Mouse (Mus musculus) left cerebral cortex, adult 2 months (tissue): ENCODE measurements at regions not wholly inside any gene's neighbourhood (a gene's known extent, or its start where the extent isn't known, plus 50 kb on each side); places are given as distances from the start of the nearest gene placed in this dataset.

Source experiments
- DNase-seq, 2 experiments: peaks; one replicate each; pipeline ENCODE4 v3.0.0; 2021 to 2022; ENCODE audit warnings: low spot score in 2 of 2, mixed read lengths in 1 of 2; ENCODE audit errors: extremely low spot score in 1 of 2
- H3K27ac ChIP-seq: fragments of 200-600 bp; 2 replicates; pipeline ENCODE4 v1.8.1; 2022
- H3K4me3 ChIP-seq: fragments of 200-600 bp; 2 replicates; pipeline ENCODE4 v1.8.1; 2022
- CTCF ChIP-seq: fragments of 200-600 bp; IDR thresholded peaks from 2 replicates; pipeline ENCODE4 v1.8.1; 2022; ENCODE audit warnings: antibody characterized with exemption, mild to moderate bottlenecking, moderate library complexity
- intact Hi-C: fragments of 180-260 bp; cut with DNase I; formaldehyde crosslinking; loops from one replicate; pipeline ENCODE4 v1.15.1; 2025

DNA sequence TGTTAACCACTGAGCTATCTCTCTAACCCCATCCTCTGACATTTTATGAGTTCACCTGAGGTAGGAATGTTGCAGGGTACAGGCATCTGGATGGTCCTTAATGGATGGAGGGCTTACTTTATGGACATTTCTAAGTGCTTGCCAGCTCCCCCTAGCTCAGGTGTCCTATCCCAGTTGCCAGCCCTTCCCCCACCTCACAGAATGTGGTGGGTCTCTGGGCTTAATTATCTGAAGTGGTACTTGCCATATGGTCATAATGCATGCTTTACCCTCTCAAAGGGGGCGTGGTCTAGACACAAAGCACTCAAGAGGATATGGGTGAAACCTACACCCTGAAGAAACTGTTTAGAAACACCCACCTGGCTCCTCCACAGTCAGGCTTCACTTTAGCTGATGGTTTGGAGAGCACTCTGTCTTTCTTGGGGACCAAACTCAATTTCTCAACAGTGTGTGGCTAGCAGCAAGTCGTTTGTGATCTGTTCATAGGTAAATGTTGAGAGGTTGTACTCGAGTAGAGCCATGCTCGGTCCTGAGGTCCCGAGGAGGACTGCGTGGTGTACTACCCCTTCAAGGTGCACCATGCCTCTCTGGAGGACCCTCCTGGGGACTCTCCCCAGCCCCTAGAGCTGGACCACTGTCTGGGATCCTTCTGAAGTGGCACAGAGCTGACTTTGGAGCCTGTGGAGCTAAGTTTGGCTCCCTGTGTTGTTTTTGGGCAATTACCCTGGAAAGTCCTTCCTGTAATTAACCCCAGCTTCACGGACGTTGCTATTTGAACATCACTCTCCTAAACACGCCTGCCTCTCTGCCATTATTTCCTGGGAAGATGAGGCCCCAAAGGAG is 338.8 kb upstream of the Sall1 start:
- intact Hi-C loops, result no loop called here
- DNase-seq, result no peak
- Histone ChIP-seq H3K4me3 (no peak overlapping the region), H3K27ac (no peak overlapping the region)
- TF ChIP-seq CTCF, result no peak

DNA sequence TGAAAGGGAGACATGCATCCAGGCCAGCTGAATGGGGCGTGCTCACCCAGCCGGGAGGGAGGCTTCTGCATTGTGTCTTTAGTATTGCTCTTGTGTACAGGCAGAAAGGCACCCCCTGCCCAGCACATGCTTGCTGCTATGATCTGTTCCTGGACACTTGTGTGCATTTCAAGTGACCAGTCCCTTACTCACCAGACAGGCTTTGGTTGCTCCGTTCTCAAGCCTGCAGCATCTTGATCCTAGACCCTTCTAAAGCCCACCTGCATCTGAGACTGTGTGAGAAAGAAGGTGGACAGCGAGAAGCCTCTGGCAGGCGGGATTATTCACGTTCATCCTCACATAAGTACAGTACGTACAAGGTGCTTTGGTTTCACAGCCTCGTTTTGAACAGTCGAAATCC is 336.5 kb upstream of the Sall1 start:
- intact Hi-C loops, result no loop called here
- no peak for DNase-seq
- Histone ChIP-seq H3K4me3 (no peak overlapping the region), H3K27ac (no peak overlapping the region)
- no peak for TF ChIP-seq CTCF

GRCm38 (mm10) chr8:89372761-89373160 is 328.8 kb upstream of the Sall1 start:
- intact Hi-C loops, result no loop called here
- DNase-seq, result no peak
- no peak overlapping the region for H3K4me3 ChIP-seq
- no peak for TF ChIP-seq CTCF
- H3K27ac ChIP-seq, result no peak overlapping the region

DNA sequence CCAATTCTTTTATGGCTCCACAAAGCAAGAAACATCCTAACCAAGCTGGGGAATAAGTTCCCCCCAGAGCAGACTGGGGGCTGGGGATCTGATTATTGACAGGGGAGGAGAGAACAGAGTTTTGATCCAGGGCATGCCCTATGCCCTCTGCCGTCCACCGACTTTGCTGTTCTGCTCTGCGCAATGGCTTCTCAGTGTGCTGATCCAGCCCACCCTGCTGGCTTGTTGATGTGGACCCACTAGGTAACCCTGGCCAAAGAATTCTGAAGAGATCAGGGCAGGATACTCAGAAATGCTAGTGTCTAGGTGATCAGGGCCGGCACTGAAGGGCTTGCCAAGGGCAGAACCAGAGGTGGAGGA is 327.8 kb upstream of the Sall1 start:
- no peak overlapping the region for H3K27ac ChIP-seq
- H3K4me3 ChIP-seq, result no peak overlapping the region
- intact Hi-C loops, result no loop called here
- TF ChIP-seq CTCF, result no peak
- no peak for DNase-seq

GRCm38 (mm10) chr8:89370816-89371772 is 327.1 kb upstream of the Sall1 start:
- H3K27ac ChIP-seq, result no peak overlapping the region
- no peak for DNase-seq
- TF ChIP-seq CTCF, result no peak
- intact Hi-C loops, result no loop called here
- no peak overlapping the region for H3K4me3 ChIP-seq

- intact Hi-C loops, result no loop called here
- H3K4me3 ChIP-seq, result no peak overlapping the region
- H3K27ac ChIP-seq, result no peak overlapping the region
- DNase-seq, result no peak
- TF ChIP-seq CTCF, result no peak
These were observed 321.5 kb upstream of the Sall1 start for GRCm38 (mm10) chr8:89365430-89365829.

DNA sequence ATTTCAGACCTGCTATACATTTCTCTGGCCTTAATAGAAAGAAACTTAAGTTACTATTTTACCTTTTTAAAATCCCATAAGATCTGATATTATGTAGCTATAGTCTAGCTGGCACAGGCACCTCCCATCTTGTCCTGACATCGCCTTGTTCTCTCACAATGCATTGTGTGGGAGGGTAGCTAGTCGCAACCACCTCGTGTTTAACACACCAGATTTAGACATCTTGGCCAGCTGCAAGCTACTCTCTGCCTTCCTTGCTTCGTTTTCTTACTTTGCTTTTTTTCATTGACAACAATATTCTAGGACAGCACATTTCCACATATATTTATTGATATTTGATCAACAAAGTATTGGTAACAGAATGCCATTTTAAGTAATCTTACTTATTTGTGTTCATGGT is 314.4 kb upstream of the Sall1 start:
- TF ChIP-seq CTCF, result no peak
- intact Hi-C loops, result no loop called here
- DNase-seq, result no peak
- no peak overlapping the region for H3K27ac ChIP-seq
- H3K4me3 ChIP-seq, result no peak overlapping the region

DNA sequence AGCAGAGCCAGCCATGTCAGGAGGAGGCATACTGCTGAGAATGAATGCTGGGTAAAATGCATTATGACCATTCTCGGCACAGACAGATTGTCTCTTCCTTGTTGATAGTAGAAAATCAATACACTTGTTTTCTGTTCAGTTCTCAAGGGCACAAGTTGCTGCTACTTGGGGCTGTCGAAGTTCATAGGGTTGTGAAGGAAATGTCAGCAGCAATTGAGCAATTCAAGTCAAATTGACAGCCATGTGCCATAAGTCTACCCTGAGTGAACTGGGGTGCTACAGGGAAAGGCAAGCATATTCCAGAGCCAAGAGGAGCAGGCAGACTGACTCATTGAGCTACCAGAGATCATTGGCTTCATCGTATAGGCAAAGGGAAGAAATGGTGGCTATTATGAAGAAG is 301.6 kb upstream of the Sall1 start:
- intact Hi-C loops, result loop anchor here (5.0 kb wide), 1 partner anchor 93 kb away; no protein-coding TSS in a partner anchor

GRCm38 (mm10) chr8:89341686-89342085 is 297.7 kb upstream of the Sall1 start:
- intact Hi-C loops, result no loop called here
- H3K27ac ChIP-seq, result no peak overlapping the region
- no peak overlapping the region for H3K4me3 ChIP-seq
- DNase-seq, result no peak
- TF ChIP-seq CTCF, result no peak

More for the DNA sequence above, 301.6 kb upstream of the Sall1 start:
- DNase-seq, result no peak
- H3K4me3 ChIP-seq, result no peak overlapping the region
- H3K27ac ChIP-seq, result no peak overlapping the region
- TF ChIP-seq CTCF, result no peak

GRCm38 (mm10) chr8:89335416-89335815 is 291.5 kb upstream of the Sall1 start:
- Histone ChIP-seq H3K27ac (no peak overlapping the region), H3K4me3 (no peak overlapping the region)
- intact Hi-C loops, result no loop called here
- no peak for DNase-seq
- TF ChIP-seq CTCF, result no peak

- intact Hi-C loops, result no loop called here
- no peak overlapping the region for H3K27ac ChIP-seq
These were observed 281.9 kb upstream of the Sall1 start for GRCm38 (mm10) chr8:89325751-89326351.

DNA sequence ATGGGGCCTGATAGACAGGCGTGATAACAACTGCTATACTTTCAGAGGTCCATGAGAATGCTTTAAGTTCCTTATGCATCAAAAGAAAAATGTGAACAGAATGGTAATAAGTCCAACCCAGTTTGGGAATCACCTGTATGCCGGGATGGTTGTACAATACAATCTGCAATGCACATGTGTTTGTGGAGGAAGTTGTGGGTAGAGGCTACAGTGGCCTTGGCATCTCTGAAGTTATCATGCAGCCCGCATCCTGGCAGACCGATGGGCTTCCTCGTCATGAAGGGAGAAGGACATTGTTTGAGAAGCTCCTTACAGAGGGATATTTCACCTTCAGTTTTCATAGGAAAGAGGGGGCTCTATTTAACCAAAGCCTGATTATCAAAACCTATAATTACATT is 281.3 kb upstream of the Sall1 start:
- no peak overlapping the region for H3K27ac ChIP-seq
- no peak for DNase-seq
- intact Hi-C loops, result no loop called here
- no peak for TF ChIP-seq CTCF
- H3K4me3 ChIP-seq, result no peak overlapping the region

More at GRCm38 (mm10) chr8:89325751-89326351, 281.9 kb upstream of the Sall1 start:
- no peak overlapping the region for H3K4me3 ChIP-seq
- no peak for DNase-seq
- no peak for TF ChIP-seq CTCF
